Mouse (Mus musculus): ENCODE data around the gene Ctdspl. TPM values are rescaled to one million over a fixed set of nuclear protein-coding genes. Genes with fewer than 3 reads are reported as not detected.

The Ctdspl gene
- polyA plus RNA-seq, 1 experiment, result 4.9 TPM

GRCm38 (mm10) chr9:118948486-118948885 is 22.2 kb downstream of the Ctdspl start:
- Histone ChIP-seq H3K79me2 (ENCODE audit: control insufficient read depth, insufficient read depth) (no peaks in the 10 kb centered on the region), H3K27me3 (ENCODE audit: control insufficient read depth, insufficient read depth, insufficient read length) (no peaks in the 10 kb centered on the region), H3K36me3 (ENCODE audit: control insufficient read depth, insufficient read depth) (no peaks in the 10 kb centered on the region), H3K4me3 (no peak overlapping the region), H3ac (ENCODE audit: control insufficient read depth, insufficient read length) (no peak overlapping the region), H3K4me2 (ENCODE audit: low read depth) (no peak overlapping the region)
- TF ChIP-seq REST (IDR thresholded peaks at IDR 0.05; ENCODE audit: insufficient read depth, insufficient read length), result no peak

- Histone ChIP-seq H3K27me3 (ENCODE audit: control insufficient read depth, insufficient read depth, insufficient read length) (no peaks in the 10 kb centered on the region), H3K4me3 (no peak overlapping the region), H3K79me2 (ENCODE audit: control insufficient read depth, insufficient read depth) (no peaks in the 10 kb centered on the region), H3ac (ENCODE audit: control insufficient read depth, insufficient read length) (no peak overlapping the region), H3K4me2 (ENCODE audit: low read depth) (no peak overlapping the region), H3K36me3 (ENCODE audit: control insufficient read depth, insufficient read depth) (no peaks in the 10 kb centered on the region)
- TF ChIP-seq MYOD1 (IDR thresholded peaks at IDR 0.05; ENCODE audit: control insufficient read depth in 1 of 3, insufficient read length in 2 of 3, low read depth in 2 of 3) (no peak), TCF12 (IDR thresholded peaks at IDR 0.05; ENCODE audit: insufficient read depth, poor library complexity, severe bottlenecking) (no peak)
Measured at GRCm38 (mm10) chr9:118949124-118949523, 22.9 kb downstream of the Ctdspl start.

- no peak for TF ChIP-seq REST (IDR thresholded peaks at IDR 0.05; ENCODE audit: insufficient read depth, insufficient read length)
- no peak for TF ChIP-seq TCF12 (IDR thresholded peaks at IDR 0.05; ENCODE audit: insufficient read depth, poor library complexity, severe bottlenecking)
- no peak for TF ChIP-seq CEBPB (IDR thresholded peaks at IDR 0.05; ENCODE audit: insufficient read depth, poor library complexity, severe bottlenecking)
- TF ChIP-seq MYOD1 (IDR thresholded peaks at IDR 0.05; ENCODE audit: control insufficient read depth in 1 of 3, insufficient read length in 2 of 3, low read depth in 2 of 3), result no peak
- no peak for TF ChIP-seq MAX (IDR thresholded peaks at IDR 0.05; ENCODE audit: low read depth)
- no peak for TF ChIP-seq POLR2AphosphoS2 (IDR thresholded peaks at IDR 0.05; ENCODE audit: insufficient read length, low read depth)
- no peak for TF ChIP-seq USF1 (IDR thresholded peaks at IDR 0.05; ENCODE audit: low read depth)
- no peaks in the 10 kb centered on the region for H3K27me3 ChIP-seq (ENCODE audit: control insufficient read depth, insufficient read depth, insufficient read length)
- H3ac ChIP-seq (ENCODE audit: control insufficient read depth, insufficient read length), result no peak overlapping the region
- H3K4me2 ChIP-seq (ENCODE audit: low read depth), result no peak overlapping the region
- H3K79me2 ChIP-seq (ENCODE audit: control insufficient read depth, insufficient read depth), result no peaks in the 10 kb centered on the region
- H3K36me3 ChIP-seq (ENCODE audit: control insufficient read depth, insufficient read depth), result no peaks in the 10 kb centered on the region
- H3K4me3 ChIP-seq, result no peak overlapping the region
Measured at GRCm38 (mm10) chr9:118949654-118950053, 23.4 kb downstream of the Ctdspl start.

- Histone ChIP-seq H3K4me3 (no peak overlapping the region), H3K4me2 (ENCODE audit: low read depth) (no peak overlapping the region)
- TF ChIP-seq MAX (IDR thresholded peaks at IDR 0.05; ENCODE audit: low read depth) (no peak), SRF (IDR thresholded peaks at IDR 0.05; ENCODE audit: control insufficient read depth, insufficient read length, low read depth) (no peak), REST (IDR thresholded peaks at IDR 0.05; ENCODE audit: insufficient read depth, insufficient read length) (no peak), POLR2A (IDR thresholded peaks at IDR 0.05; ENCODE audit: insufficient read length, low read depth) (no peak), TCF3 (IDR thresholded peaks at IDR 0.05; ENCODE audit: insufficient read length, low read depth) (no peak), POLR2AphosphoS2 (IDR thresholded peaks at IDR 0.05; ENCODE audit: insufficient read length, low read depth) (no peak), CEBPB (IDR thresholded peaks at IDR 0.05; ENCODE audit: insufficient read depth, poor library complexity, severe bottlenecking) (no peak), MYOG (IDR thresholded peaks at IDR 0.05; ENCODE audit: control insufficient read depth in 1 of 3, insufficient read depth in 1 of 3, insufficient read length in 2 of 3, low read depth in 2 of 3) (no peak), TCF12 (IDR thresholded peaks at IDR 0.05; ENCODE audit: insufficient read depth, poor library complexity, severe bottlenecking) (no peak), USF1 (IDR thresholded peaks at IDR 0.05; ENCODE audit: low read depth) (no peak)
Measured at GRCm38 (mm10) chr9:118950061-118950460, 23.8 kb downstream of the Ctdspl start.

GRCm38 (mm10) chr9:118950751-118951150 is 24.5 kb downstream of the Ctdspl start:
- Histone ChIP-seq H3K36me3 (ENCODE audit: control insufficient read depth, insufficient read depth) (no peaks in the 10 kb centered on the region), H3K4me2 (ENCODE audit: low read depth) (no peak overlapping the region), H3K27me3 (ENCODE audit: control insufficient read depth, insufficient read depth, insufficient read length) (no peaks in the 10 kb centered on the region), H3K4me3 (no peak overlapping the region), H3ac (ENCODE audit: control insufficient read depth, insufficient read length) (no peak overlapping the region), H3K79me2 (ENCODE audit: control insufficient read depth, insufficient read depth) (no peaks in the 10 kb centered on the region)
- TF ChIP-seq MYOG (IDR thresholded peaks at IDR 0.05; ENCODE audit: control insufficient read depth in 1 of 3, insufficient read depth in 1 of 3, insufficient read length in 2 of 3, low read depth in 2 of 3), result no peak
- TF ChIP-seq TCF3 (IDR thresholded peaks at IDR 0.05; ENCODE audit: insufficient read length, low read depth), result no peak
- TF ChIP-seq POLR2A (IDR thresholded peaks at IDR 0.05; ENCODE audit: insufficient read length, low read depth), result no peak
- TF ChIP-seq E2F4 (IDR thresholded peaks at IDR 0.05; ENCODE audit: insufficient read depth), result no peak
- no peak for TF ChIP-seq MAX (IDR thresholded peaks at IDR 0.05; ENCODE audit: low read depth)
- TF ChIP-seq SRF (IDR thresholded peaks at IDR 0.05; ENCODE audit: control insufficient read depth, insufficient read length, low read depth), result no peak
- TF ChIP-seq MYOD1 (IDR thresholded peaks at IDR 0.05; ENCODE audit: control insufficient read depth in 1 of 3, insufficient read length in 2 of 3, low read depth in 2 of 3), result no peak
- TF ChIP-seq TCF12 (IDR thresholded peaks at IDR 0.05; ENCODE audit: insufficient read depth, poor library complexity, severe bottlenecking), result no peak
- TF ChIP-seq USF1 (IDR thresholded peaks at IDR 0.05; ENCODE audit: low read depth), result no peak
- no peak for TF ChIP-seq REST (IDR thresholded peaks at IDR 0.05; ENCODE audit: insufficient read depth, insufficient read length)

More at GRCm38 (mm10) chr9:118950061-118950460, 23.8 kb downstream of the Ctdspl start:
- Histone ChIP-seq H3K79me2 (ENCODE audit: control insufficient read depth, insufficient read depth) (no peaks in the 10 kb centered on the region), H3K27me3 (ENCODE audit: control insufficient read depth, insufficient read depth, insufficient read length) (no peaks in the 10 kb centered on the region), H3ac (ENCODE audit: control insufficient read depth, insufficient read length) (no peak overlapping the region), H3K36me3 (ENCODE audit: control insufficient read depth, insufficient read depth) (no peaks in the 10 kb centered on the region)

Measured in myocyte (in vitro differentiated cells).